Mouse (Mus musculus) left cerebral cortex, postnatal 25 days (tissue): Measurements from ENCODE around the gene Rfk. TPM values are rescaled to one million over a fixed set of nuclear protein-coding genes. Genes with fewer than 3 reads are reported as not detected.

ENCODE experiments used
- DNase-seq, 2 experiments: peaks; one replicate each; pipeline ENCODE4 v3.0.0; 2022; ENCODE audit warnings: low spot score in 2 of 2, mixed read lengths in 1 of 2
- intact Hi-C: fragments of 180-260 bp; cut with DNase I; formaldehyde crosslinking; loops from one replicate; pipeline ENCODE4 v1.15.1; 2025
- total RNA-seq, 2 experiments: library from RNA; stranded (reverse); gene quantifications; 2 replicates each; pipeline ENCODE4 v1.2.3; 2021

Rfk gene
- total RNA-seq, 2 experiments from 2014 or later, result 62.4 to 64.0 TPM

- intact Hi-C loops, result no loop called here
- no peak for DNase-seq
Measured at GRCm38 (mm10) chr19:17436651-17437050, 42.8 kb downstream of the Rfk start.

- intact Hi-C loops, result no loop called here
Measured at GRCm38 (mm10) chr19:17439476-17440189, 45.8 kb downstream of the Rfk start.

GRCm38 (mm10) chr19:17443581-17443980, 49.7 kb downstream of the Rfk start:
- no peak for DNase-seq
- intact Hi-C loops, result no loop called here

More at GRCm38 (mm10) chr19:17439476-17440189, 45.8 kb downstream of the Rfk start:
- DNase-seq, result no peak

Other genes with a start within 250 kb of the Rfk start
- 1 to 10 TPM; 2.0 to 2.3 TPM for gene Gcnt1, start 21.2 kb upstream of the Rfk start, total RNA-seq